Comparison of ENCODE assay signal across 9 mouse cellular contexts in genomic region chr2:76690436-76691204, GRCm38 (mm10). TPM values are rescaled to one million over a fixed set of nuclear protein-coding genes. Genes with fewer than 3 reads are reported as not detected.
DNase-seq lines count a peak whose midpoint lies in the region; ATAC-seq lines count a peak whose summit lies in the region.
"Had no signal": no experiment of that assay in that cellular context is flagged by ENCODE, and none has a peak within 500 bp of the region (broad histone marks: within the 10 kb centered on the region; RNA-seq: fewer than 3 reads in every experiment).

No protein-coding gene starts in this region.

- no peaks in the 10 kb centered on the region for H3K27me3 ChIP-seq in hindbrain, embryonic 11.5 days (ENCODE audit: control insufficient read depth, insufficient read depth, low read length)
- H3K27me3 ChIP-seq in hindbrain, embryonic 16.5 days (replicated peaks; ENCODE audit: control insufficient read depth, insufficient read depth, low read length) = no peaks in the 10 kb centered on the region

- H3K36me3 ChIP-seq in hindbrain, embryonic 11.5 days (ENCODE audit: control insufficient read depth, insufficient read depth, low read length) = peaks cover 12% of the 10 kb centered on the region; the same call in 1 of the 2 replicates
- peaks cover 31% of the 10 kb centered on the region for H3K36me3 ChIP-seq in hindbrain, embryonic 16.5 days (ENCODE audit: control insufficient read depth, insufficient read depth, low read length)

- 86% methylated on average over 12 of the region's 12 CpGs for WGBS in hindbrain, embryonic 11.5 days
- 86% methylated on average over 12 of the region's 12 CpGs for WGBS in hindbrain, embryonic 16.5 days

- peak; percentile 99 for ATAC-seq in granulocyte monocyte progenitor cell, adult 5-6 weeks (replicated peaks; ENCODE audit: poor library complexity, severe bottlenecking)
- no peak for ATAC-seq in hindbrain, embryonic 11.5 days (ENCODE audit: low FRiP score)
- ATAC-seq in hindbrain, embryonic 16.5 days = no peak

- no peak overlapping the region for H3K9ac ChIP-seq in hindbrain, embryonic 11.5 days (ENCODE audit: low read depth, low read length)
- H3K9ac ChIP-seq in hindbrain, embryonic 16.5 days (ENCODE audit: low read depth, low read length) = no peak overlapping the region

- no peaks in the 10 kb centered on the region for H3K4me1 ChIP-seq in hindbrain, embryonic 11.5 days (replicated peaks; ENCODE audit: control insufficient read depth, insufficient read depth, low read length)
- H3K4me1 ChIP-seq in hindbrain, embryonic 16.5 days (ENCODE audit: control insufficient read depth, insufficient read depth, low read depth, low read length) = no peaks in the 10 kb centered on the region

- no peak overlapping the region for H3K27ac ChIP-seq in hindbrain, embryonic 11.5 days (ENCODE audit: low read depth, low read length)
- no peak overlapping the region for H3K27ac ChIP-seq in hindbrain, embryonic 16.5 days (ENCODE audit: low read depth, low read length)

- H3K9me3 ChIP-seq in hindbrain, embryonic 11.5 days (ENCODE audit: control insufficient read depth, low read length) = no peaks in the 10 kb centered on the region
- H3K9me3 ChIP-seq in hindbrain, embryonic 16.5 days (ENCODE audit: control insufficient read depth, low read length) = no peaks in the 10 kb centered on the region

- H3K4me2 ChIP-seq in hindbrain, embryonic 11.5 days (replicated peaks; ENCODE audit: low read depth, low read length) = no peak overlapping the region
- H3K4me2 ChIP-seq in hindbrain, embryonic 16.5 days (ENCODE audit: low read length) = no peak overlapping the region

- no peak overlapping the region for H3K4me3 ChIP-seq in hindbrain, embryonic 11.5 days (ENCODE audit: low read depth, low read length)
- H3K4me3 ChIP-seq in hindbrain, embryonic 16.5 days (ENCODE audit: low read length) = no peak overlapping the region

- peak; percentile 56 for DNase-seq in adrenal gland, postnatal 25 days
- DNase-seq in kidney, adult 9 months = peak; percentile 70
- DNase-seq in lung, postnatal 14 days = peak; percentile 81
- DNase-seq in hindbrain, embryonic 11.5 days (ENCODE audit: low spot score) = no peak
- DNase-seq in retina, embryonic 14.5 days (ENCODE audit: low spot score) = no peak
- DNase-seq: cerebellum, adult 11 months had no signal

RNA-seq across cellular contexts. Expression of gene Plekha3, which starts 15.5 kb away (rescaled TPM):
- 53.4 and 55.2 TPM in 2 replicates for total RNA-seq in adrenal gland, postnatal 25 days (2021)
- total RNA-seq in granulocyte monocyte progenitor cell, adult 5-6 weeks (2014; fragmentation: Nextera tagmentation) = 17.4 and 29.5 TPM in 2 replicates
- 23.1 and 23.2 TPM in 2 replicates for total RNA-seq in granulocyte monocyte progenitor cell, adult 5-6 weeks (2017)
- polyA plus RNA-seq in hindbrain, embryonic 11.5 days (2014; fragmentation: Nextera tagmentation; extraction: Ambion mirVana) = 12.2 and 14.3 TPM in 2 replicates
- 3.6 and 3.8 TPM in 2 replicates for polyA plus RNA-seq in hindbrain, embryonic 16.5 days (2015; fragmentation: Nextera tagmentation; extraction: Ambion mirVana)

RNA-seq across cellular contexts. Expression of gene Fkbp7, which starts 17.7 kb away (rescaled TPM):
- 17.7 and 22.8 TPM in 2 replicates for total RNA-seq in adrenal gland, postnatal 25 days (2021)
- total RNA-seq in granulocyte monocyte progenitor cell, adult 5-6 weeks (2014; fragmentation: Nextera tagmentation) = 6.9 and 18.4 TPM in 2 replicates
- 10.6 and 13.3 TPM in 2 replicates for total RNA-seq in granulocyte monocyte progenitor cell, adult 5-6 weeks (2017)
- 25.7 and 30.4 TPM in 2 replicates for polyA plus RNA-seq in hindbrain, embryonic 11.5 days (2014; fragmentation: Nextera tagmentation; extraction: Ambion mirVana)
- polyA plus RNA-seq in hindbrain, embryonic 16.5 days (2015; fragmentation: Nextera tagmentation; extraction: Ambion mirVana) = 12.7 and 16.3 TPM in 2 replicates

RNA-seq across cellular contexts. Expression of gene Pjvk, which starts 42.3 kb away (rescaled TPM):
- total RNA-seq in adrenal gland, postnatal 25 days (2021) = not detected in 2 replicates
- total RNA-seq in granulocyte monocyte progenitor cell, adult 5-6 weeks (2014; fragmentation: Nextera tagmentation) = not detected in 2 replicates
- not detected in 2 replicates for total RNA-seq in granulocyte monocyte progenitor cell, adult 5-6 weeks (2017)
- 0.53 and 0.88 TPM in 2 replicates for polyA plus RNA-seq in hindbrain, embryonic 11.5 days (2014; fragmentation: Nextera tagmentation; extraction: Ambion mirVana)
- polyA plus RNA-seq in hindbrain, embryonic 16.5 days (2015; fragmentation: Nextera tagmentation; extraction: Ambion mirVana) = 0.83 and 1.1 TPM in 2 replicates
- total RNA-seq: left cerebral cortex, adult 18-20 months had no signal

RNA-seq across cellular contexts. Expression of gene Prkra, which starts 42.8 kb away (rescaled TPM):
- 24.8 and 39.6 TPM in 2 replicates for total RNA-seq in adrenal gland, postnatal 25 days (2021)
- total RNA-seq in granulocyte monocyte progenitor cell, adult 5-6 weeks (2014; fragmentation: Nextera tagmentation) = 22.3 and 23.1 TPM in 2 replicates
- 17.3 and 17.7 TPM in 2 replicates for total RNA-seq in granulocyte monocyte progenitor cell, adult 5-6 weeks (2017)
- 109 and 128 TPM in 2 replicates for polyA plus RNA-seq in hindbrain, embryonic 11.5 days (2014; fragmentation: Nextera tagmentation; extraction: Ambion mirVana)
- 104 and 114 TPM in 2 replicates for polyA plus RNA-seq in hindbrain, embryonic 16.5 days (2015; fragmentation: Nextera tagmentation; extraction: Ambion mirVana)

Comparison
In these comparisons a context has a peak if more than half of its experiments do, and no peak if none do; other contexts are left out.
1. DNase-seq: peak in adrenal gland, postnatal 25 days (single experiment), kidney, adult 9 months (single experiment) and lung, postnatal 14 days (single experiment); none in hindbrain, embryonic 11.5 days (single experiment) and retina, embryonic 14.5 days (single experiment).